Mouse (Mus musculus) myocyte (in vitro differentiated cells): ENCODE results near the gene Gm20388.

ENCODE experiments used
- POLR2AphosphoS2 ChIP-seq: IDR thresholded peaks from one replicate; pipeline ENCODE4 v1.6.1; 2011; ENCODE audit warnings: low read depth, control low read depth; ENCODE audit not compliant: insufficient read length
- USF1 ChIP-seq: IDR thresholded peaks from one replicate; pipeline ENCODE4 v1.6.1; 2011; ENCODE audit warnings: low read depth, mild to moderate bottlenecking, control low read depth, moderate library complexity

- TF ChIP-seq POLR2AphosphoS2 (peak; percentile 93), USF1 (no peak)
Observed at GRCm38 (mm10) chr8:122576648-122577022, 2666.0 kb downstream of the Gm20388 start, which contains the start of gene Aprt.
